Mouse (Mus musculus) MEL (cell line): Measurements from ENCODE around the gene Slc39a11.

Source experiments
- CHD2 ChIP-seq: IDR thresholded peaks from 2 replicates; pipeline ENCODE4 v1.6.1; 2011; ENCODE audit warnings: low read length, improper control_type of control experiment
- ETS1 ChIP-seq: IDR thresholded peaks from 2 replicates; pipeline ENCODE4 v1.6.1; 2012; ENCODE audit warnings: low read depth, mild to moderate bottlenecking, inconsistent platforms, low read length, improper control_type of control experiment, moderate library complexity
- GABPA ChIP-seq: IDR thresholded peaks from 2 replicates; pipeline ENCODE4 v1.6.1; 2012; ENCODE audit warnings: low read depth, mild to moderate bottlenecking, inconsistent platforms, low read length, improper control_type of control experiment, moderate library complexity
- GATA1 ChIP-seq: IDR thresholded peaks from 2 replicates; pipeline ENCODE4 v1.6.1; 2011; ENCODE audit warnings: low read depth, low read length, improper control_type of control experiment
- POLR2A ChIP-seq, 2 experiments: IDR thresholded peaks; 2 replicates each; pipeline ENCODE4 v1.6.1; 2011 to 2012; ENCODE audit warnings: low read length in 2 of 2, mild to moderate bottlenecking in 2 of 2, control low read depth in 1 of 2, improper control_type of control experiment in 1 of 2, low read depth in 1 of 2, moderate library complexity in 1 of 2; ENCODE audit not compliant: control insufficient read depth in 1 of 2, insufficient read depth in 1 of 2, poor library complexity in 1 of 2
- SMC3 ChIP-seq: IDR thresholded peaks from 2 replicates; pipeline ENCODE4 v1.6.1; 2011; ENCODE audit warnings: low read depth, low read length, improper control_type of control experiment
- TCF12 ChIP-seq: IDR thresholded peaks from 2 replicates; pipeline ENCODE4 v1.6.1; 2014; ENCODE audit warnings: low read depth, mild to moderate bottlenecking, inconsistent platforms, low read length, improper control_type of control experiment, moderate library complexity

GRCm38 (mm10) chr11:113664279-113664678 is 14.4 kb upstream of the Slc39a11 start:
- no peak for TF ChIP-seq CHD2
- no peak for TF ChIP-seq POLR2A (IDR thresholded peaks at IDR 0.05; ENCODE audit: control insufficient read depth in 1 of 2, insufficient read depth in 1 of 2, low read depth in 1 of 2, low read length in 2 of 2, poor library complexity in 1 of 2)
- no peak for TF ChIP-seq SMC3
- no peak for TF ChIP-seq TCF12
- TF ChIP-seq GATA1: no peak
- no peak for TF ChIP-seq GABPA
- no peak for TF ChIP-seq ETS1
